In the genomic region with DNA sequence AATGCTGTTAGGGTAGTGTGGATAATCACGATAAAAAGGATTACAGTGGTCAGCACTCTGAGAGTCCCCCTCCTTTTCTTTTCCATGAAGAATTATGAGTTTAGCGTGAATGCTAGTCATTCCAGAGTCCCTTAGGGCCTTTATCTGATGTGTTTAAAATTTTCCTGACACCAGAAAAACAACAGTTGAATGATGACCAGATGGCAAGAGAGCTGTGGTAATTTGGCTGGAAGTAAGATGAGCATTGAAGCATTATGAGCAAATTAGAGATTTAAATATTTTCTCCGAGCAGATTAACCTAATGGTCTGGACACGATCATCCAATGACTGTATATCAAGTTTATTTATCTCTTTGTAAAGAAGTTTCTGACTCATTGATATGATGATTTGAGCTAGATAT, we compare ENCODE assay signal across 30 mouse cellular contexts.
A peak's percentile ranks its signal among the peaks of the same experiment; 100 is the strongest.
DNase-seq lines count a peak whose midpoint lies in the region; ATAC-seq lines count a peak whose summit lies in the region.
"Had no signal": no experiment of that assay in that cellular context is flagged by ENCODE, and none has a peak within 500 bp of the region (broad histone marks: within the 10 kb centered on the region; RNA-seq: fewer than 3 reads in every experiment).

No protein-coding gene starts in this region.

- peak; percentile 69; the same call in 1 of the 2 replicates for ATAC-seq in hindbrain, embryonic 16.5 days
- ATAC-seq in hindbrain, embryonic 13.5 days (ENCODE audit: low FRiP score): no peak
- ATAC-seq in midbrain, embryonic 14.5 days (ENCODE audit: low FRiP score, low TSS enrichment): no peak
- ATAC-seq: intestine, embryonic 16.5 days had no signal

- H3K9me3 ChIP-seq in hindbrain, embryonic 16.5 days (ENCODE audit: control insufficient read depth, low read length): no peaks in the 10 kb centered on the region
- H3K9me3 ChIP-seq in hindbrain, embryonic 13.5 days: no peaks in the 10 kb centered on the region
- no peaks in the 10 kb centered on the region for H3K9me3 ChIP-seq in midbrain, embryonic 14.5 days (ENCODE audit: control insufficient read depth, low read length)
- no peaks in the 10 kb centered on the region for H3K9me3 ChIP-seq in midbrain, embryonic 10.5 days (replicated peaks)
- H3K9me3 ChIP-seq in limb, embryonic 10.5 days (replicated peaks): no peaks in the 10 kb centered on the region
- H3K9me3 ChIP-seq: embryonic facial prominence, embryonic 12.5 days had no signal

- H3K9ac ChIP-seq in hindbrain, embryonic 16.5 days (ENCODE audit: low read depth, low read length): no peak overlapping the region
- no peak overlapping the region for H3K9ac ChIP-seq in hindbrain, embryonic 13.5 days
- no peak overlapping the region for H3K9ac ChIP-seq in midbrain, embryonic 14.5 days (replicated peaks; ENCODE audit: low read length)
- H3K9ac ChIP-seq: embryonic facial prominence, embryonic 12.5 days; liver, embryonic 14.5 days; lung, embryonic 14.5 days had no signal

- 42% methylated on average over 4 of the region's 4 CpGs for WGBS in hindbrain, embryonic 16.5 days
- 45% methylated on average over 4 of the region's 4 CpGs for WGBS in hindbrain, embryonic 13.5 days
- WGBS in midbrain, embryonic 14.5 days: 46% methylated on average over 4 of the region's 4 CpGs
- 72% methylated on average over 4 of the region's 4 CpGs for WGBS in midbrain, embryonic 10.5 days
- 88% methylated on average over 4 of the region's 4 CpGs for WGBS in limb, embryonic 10.5 days

- no peaks in the 10 kb centered on the region for H3K4me1 ChIP-seq in hindbrain, embryonic 16.5 days (ENCODE audit: control insufficient read depth, insufficient read depth, low read depth, low read length)
- no peaks in the 10 kb centered on the region for H3K4me1 ChIP-seq in hindbrain, embryonic 13.5 days (replicated peaks)
- no peaks in the 10 kb centered on the region for H3K4me1 ChIP-seq in midbrain, embryonic 14.5 days (ENCODE audit: control insufficient read depth, insufficient read depth, low read length)
- H3K4me1 ChIP-seq in midbrain, embryonic 10.5 days: no peaks in the 10 kb centered on the region
- no peaks in the 10 kb centered on the region for H3K4me1 ChIP-seq in limb, embryonic 10.5 days
- H3K4me1 ChIP-seq: embryonic facial prominence, embryonic 12.5 days had no signal

- H3K4me3 ChIP-seq in hindbrain, embryonic 16.5 days (ENCODE audit: low read length): no peak overlapping the region
- no peak overlapping the region for H3K4me3 ChIP-seq in hindbrain, embryonic 13.5 days
- no peak overlapping the region for H3K4me3 ChIP-seq in midbrain, embryonic 14.5 days (replicated peaks; ENCODE audit: low read depth, low read length)
- H3K4me3 ChIP-seq in midbrain, embryonic 10.5 days: no peak overlapping the region
- no peak overlapping the region for H3K4me3 ChIP-seq in limb, embryonic 10.5 days
- H3K4me3 ChIP-seq: embryonic facial prominence, embryonic 12.5 days; gastrocnemius, adult 2 months; myocyte had no signal

- H3K27me3 ChIP-seq in hindbrain, embryonic 16.5 days (replicated peaks; ENCODE audit: control insufficient read depth, insufficient read depth, low read length): no peaks in the 10 kb centered on the region
- H3K27me3 ChIP-seq in hindbrain, embryonic 13.5 days: no peaks in the 10 kb centered on the region
- no peaks in the 10 kb centered on the region for H3K27me3 ChIP-seq in midbrain, embryonic 14.5 days (ENCODE audit: control insufficient read depth, insufficient read depth, low read length)
- no peaks in the 10 kb centered on the region for H3K27me3 ChIP-seq in midbrain, embryonic 10.5 days (ENCODE audit: low read depth, poor library complexity, severe bottlenecking)
- H3K27me3 ChIP-seq in limb, embryonic 10.5 days (ENCODE audit: low read depth, poor library complexity, severe bottlenecking): no peaks in the 10 kb centered on the region
- H3K27me3 ChIP-seq: CH12.LX; embryonic facial prominence, embryonic 12.5 days had no signal

- DNase-seq in cerebellum, postnatal 10 days: peak; percentile 23 to 45
- no peak for DNase-seq in cerebellum, adult 9-10 months
- peak; percentile 2 for DNase-seq in midbrain, embryonic 14.5 days
- no peak for DNase-seq in midbrain, embryonic 10.5 days (ENCODE audit: low spot score)
- DNase-seq in limb, embryonic 10.5 days (ENCODE audit: low spot score): no peak
- DNase-seq: adrenal gland, adult 8-10 months; cerebellum, adult 8-10 months; embryo, embryonic 11 days; gastrocnemius, adult 2 months; gastrocnemius, postnatal 36 days; heart, adult 18-20 months; heart, postnatal 36 days; kidney, adult 8-10 months; kidney, postnatal 4 days; layer of hippocampus, adult 9-11 months; liver; lung, embryonic 14.5 days; lung, postnatal 14 days; right cerebral cortex, adult 18-20 months; spleen, adult 18-20 months; thymus, postnatal 14 days had no signal

- no peak overlapping the region for H3K4me2 ChIP-seq in hindbrain, embryonic 16.5 days (ENCODE audit: low read length)
- H3K4me2 ChIP-seq in hindbrain, embryonic 13.5 days: no peak overlapping the region
- H3K4me2 ChIP-seq in midbrain, embryonic 14.5 days (ENCODE audit: low read length): no peak overlapping the region
- H3K4me2 ChIP-seq: embryonic facial prominence, embryonic 12.5 days; heart, embryonic 11.5 days; lung, embryonic 14.5 days had no signal

- no peak overlapping the region for H3K27ac ChIP-seq in hindbrain, embryonic 16.5 days (ENCODE audit: low read depth, low read length)
- H3K27ac ChIP-seq in hindbrain, embryonic 13.5 days: no peak overlapping the region
- H3K27ac ChIP-seq in midbrain, embryonic 14.5 days (replicated peaks; ENCODE audit: low read depth, low read length): no peak overlapping the region
- no peak overlapping the region for H3K27ac ChIP-seq in midbrain, embryonic 10.5 days (replicated peaks)
- no peak overlapping the region for H3K27ac ChIP-seq in limb, embryonic 10.5 days
- H3K27ac ChIP-seq: embryonic facial prominence, embryonic 12.5 days; gastrocnemius, adult 2 months; kidney, postnatal 0 days; liver, embryonic 14.5 days had no signal

- no peaks in the 10 kb centered on the region for H3K36me3 ChIP-seq in hindbrain, embryonic 16.5 days (ENCODE audit: control insufficient read depth, insufficient read depth, low read length)
- H3K36me3 ChIP-seq in hindbrain, embryonic 13.5 days: no peaks in the 10 kb centered on the region
- no peaks in the 10 kb centered on the region for H3K36me3 ChIP-seq in midbrain, embryonic 14.5 days (ENCODE audit: control insufficient read depth, insufficient read depth, low read length)
- H3K36me3 ChIP-seq in midbrain, embryonic 10.5 days: no peaks in the 10 kb centered on the region
- no peaks in the 10 kb centered on the region for H3K36me3 ChIP-seq in limb, embryonic 10.5 days
- H3K36me3 ChIP-seq: embryonic facial prominence, embryonic 12.5 days had no signal

Comparison
In these comparisons a context has a peak if more than half of its experiments do, and no peak if none do; other contexts are left out.
1. DNase-seq: peak in cerebellum, postnatal 10 days (2 of 2) and midbrain, embryonic 14.5 days (single experiment); none in cerebellum, adult 9-10 months (single experiment), midbrain, embryonic 10.5 days (single experiment) and limb, embryonic 10.5 days (single experiment).